Mouse (Mus musculus): Measurements from ENCODE around the gene Fgfr2.

DNA sequence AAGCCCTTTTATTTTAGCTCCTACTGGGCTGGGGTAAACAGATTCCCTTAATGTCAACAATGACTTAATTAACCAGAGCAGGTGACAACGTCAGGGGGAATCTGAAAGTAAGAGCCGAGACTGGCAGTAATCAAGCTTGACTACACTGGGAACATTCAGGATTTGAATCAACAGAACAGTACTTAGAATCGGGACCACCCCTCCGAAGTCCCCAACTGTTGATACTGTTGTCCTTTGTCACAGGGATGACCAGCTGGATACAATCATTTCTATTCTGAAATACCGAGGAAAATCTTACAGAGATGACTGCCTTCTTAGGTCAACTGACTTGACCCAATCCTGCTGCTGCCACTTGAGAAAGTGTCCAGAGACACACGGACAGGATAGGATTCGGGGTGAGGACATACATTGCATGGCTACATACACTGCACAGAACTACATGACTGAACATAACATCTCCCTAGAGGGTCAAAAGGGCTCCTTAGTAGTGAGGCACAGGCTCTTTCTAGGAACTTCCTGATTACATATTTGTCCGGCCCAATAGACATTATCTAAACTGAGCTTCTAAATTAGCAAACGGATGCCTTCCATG, 2864.3 kb downstream of the Fgfr2 start:
- TF ChIP-seq CTCF (conservative IDR thresholded peaks at IDR 0.05; ENCODE audit: low read length) = no peak
- TF ChIP-seq NANOG (IDR thresholded peaks at IDR 0.05; ENCODE audit: borderline replicate concordance, low read length) = no peak
- no peak for TF ChIP-seq POU5F1 (IDR thresholded peaks at IDR 0.05; ENCODE audit: borderline replicate concordance, low read length)

Measured in E14TG2a.4 (cell line).